Mouse (Mus musculus) fibroblast of lung, adult 2 months (primary cell): Measurements from ENCODE around the gene Tekt3.

Experiments
- DNase-seq: peaks from one replicate; pipeline ENCODE4 v3.0.0-alpha.2; 2011; ENCODE audit warnings: low read depth

Gene Tekt3

GRCm38 (mm10) chr11:63125832-63126456, 64.5 kb downstream of the Tekt3 start:
- no peak for DNase-seq

GRCm38 (mm10) chr11:63126976-63127375, 65.5 kb downstream of the Tekt3 start:
- DNase-seq: no peak

- no peak for DNase-seq
These were observed 66.1 kb downstream of the Tekt3 start for GRCm38 (mm10) chr11:63127513-63127912.

GRCm38 (mm10) chr11:63128784-63129183, 67.3 kb downstream of the Tekt3 start, which contains the start of gene Pmp22:
Gene Pmp22, plus strand, starts transcription at chr11:63128982.
- DNase-seq: no peak

- no peak for DNase-seq
These were observed 67.9 kb downstream of the Tekt3 start for GRCm38 (mm10) chr11:63129375-63129774.

- no peak for DNase-seq
These were observed 68.4 kb downstream of the Tekt3 start for GRCm38 (mm10) chr11:63129840-63130239.

GRCm38 (mm10) chr11:63130497-63130896, 69.0 kb downstream of the Tekt3 start:
- peak; percentile 98 for DNase-seq

GRCm38 (mm10) chr11:63131001-63131692, 69.7 kb downstream of the Tekt3 start:
- DNase-seq: no peak

GRCm38 (mm10) chr11:63131693-63132040, 70.2 kb downstream of the Tekt3 start:
- DNase-seq: no peak

GRCm38 (mm10) chr11:63132151-63132500, 70.7 kb downstream of the Tekt3 start:
- DNase-seq: no peak

GRCm38 (mm10) chr11:63132501-63133435, 71.3 kb downstream of the Tekt3 start:
- DNase-seq: no peak

- no peak for DNase-seq
These were observed 72.6 kb downstream of the Tekt3 start for GRCm38 (mm10) chr11:63134021-63134420.

GRCm38 (mm10) chr11:63134742-63135482, 73.5 kb downstream of the Tekt3 start:
- DNase-seq: no peak

GRCm38 (mm10) chr11:63135622-63136021, 74.2 kb downstream of the Tekt3 start:
- peak; percentile 87 for DNase-seq

- DNase-seq: no peak
These were observed 74.8 kb downstream of the Tekt3 start for GRCm38 (mm10) chr11:63136205-63136604.

- no peak for DNase-seq
These were observed 75.5 kb downstream of the Tekt3 start for GRCm38 (mm10) chr11:63136836-63137416.

GRCm38 (mm10) chr11:63138739-63139138, 77.3 kb downstream of the Tekt3 start:
- no peak for DNase-seq

GRCm38 (mm10) chr11:63142311-63142710, 80.9 kb downstream of the Tekt3 start:
- DNase-seq: peak; percentile 65

- no peak for DNase-seq
These were observed 81.4 kb downstream of the Tekt3 start for GRCm38 (mm10) chr11:63142816-63143215.

GRCm38 (mm10) chr11:63143486-63143885, 82.0 kb downstream of the Tekt3 start:
- no peak for DNase-seq
